Mouse (Mus musculus): ENCODE results near the gene Acot7.

DNA sequence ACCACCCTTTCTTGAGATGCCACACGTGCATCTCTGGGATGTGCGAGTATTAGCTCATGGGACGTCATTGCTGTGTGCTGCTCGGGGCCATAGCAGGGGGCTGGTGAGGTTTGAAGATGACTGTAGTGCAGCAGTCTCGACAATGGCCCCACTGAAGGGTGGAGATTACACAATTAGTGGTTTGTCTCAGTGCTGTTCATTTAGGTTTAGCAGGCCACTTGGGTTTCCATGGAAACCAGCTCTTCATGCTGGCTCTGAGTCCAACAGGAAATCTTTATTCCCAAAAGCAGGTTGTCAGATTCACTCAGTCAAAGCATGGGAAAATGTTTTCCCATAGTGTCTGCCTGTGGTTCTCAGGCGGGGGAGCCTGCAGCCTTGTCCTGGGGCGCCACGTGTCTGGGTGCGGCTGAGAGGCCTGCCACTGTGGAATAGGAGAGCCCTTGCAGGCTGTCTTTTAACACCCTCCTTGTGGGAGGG lies 43.5 kb downstream of the Acot7 start:
- TF ChIP-seq CTCF (IDR thresholded peaks at IDR 0.05; ENCODE audit: low read depth) (no peak), EP300 (IDR thresholded peaks at IDR 0.05; ENCODE audit: low read depth) (no peak)
